Mouse (Mus musculus) small intestine, adult 2 months (tissue): ENCODE measurements around the gene Bicdl2.

Experiments
- CTCF ChIP-seq: fragments of 200-500 bp; IDR thresholded peaks from 2 replicates; pipeline ENCODE4 v1.5.1; 2012; ENCODE audit warnings: low read depth, mild to moderate bottlenecking, control low read depth, inconsistent platforms, low read length, moderate library complexity, mixed read lengths; ENCODE audit not compliant: insufficient replicate concordance, insufficient read length; ENCODE audit errors: extremely low read depth
- POLR2A ChIP-seq: fragments of 200-500 bp; IDR thresholded peaks from 2 replicates; pipeline ENCODE4 v1.6.1; 2012; ENCODE audit warnings: low read depth, mild to moderate bottlenecking, control low read depth, inconsistent platforms, low read length, moderate library complexity

DNA sequence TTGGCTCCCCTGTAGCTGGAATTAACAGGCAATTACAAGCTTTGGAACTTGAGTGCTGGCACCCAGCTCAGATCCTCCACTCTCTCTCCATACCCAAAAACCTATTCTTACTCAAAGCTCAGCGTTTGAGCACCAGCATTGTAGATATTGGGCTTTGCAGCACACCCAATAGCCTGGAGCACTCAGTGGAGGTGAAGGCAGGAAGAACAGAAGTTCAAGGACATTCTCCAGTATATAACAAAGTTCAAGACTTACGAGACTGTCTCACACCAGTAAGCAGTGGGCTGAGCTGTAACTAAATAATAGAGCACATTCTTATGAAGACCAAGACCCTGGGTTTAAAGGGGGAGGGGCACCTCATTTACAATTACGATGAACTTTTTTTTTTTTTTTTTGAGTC is 12.5 kb downstream of the Bicdl2 start:
- TF ChIP-seq CTCF (no peak), POLR2A (no peak)
